Mouse (Mus musculus): Measurements from ENCODE around the gene Inhbe.

Inhbe gene

DNA sequence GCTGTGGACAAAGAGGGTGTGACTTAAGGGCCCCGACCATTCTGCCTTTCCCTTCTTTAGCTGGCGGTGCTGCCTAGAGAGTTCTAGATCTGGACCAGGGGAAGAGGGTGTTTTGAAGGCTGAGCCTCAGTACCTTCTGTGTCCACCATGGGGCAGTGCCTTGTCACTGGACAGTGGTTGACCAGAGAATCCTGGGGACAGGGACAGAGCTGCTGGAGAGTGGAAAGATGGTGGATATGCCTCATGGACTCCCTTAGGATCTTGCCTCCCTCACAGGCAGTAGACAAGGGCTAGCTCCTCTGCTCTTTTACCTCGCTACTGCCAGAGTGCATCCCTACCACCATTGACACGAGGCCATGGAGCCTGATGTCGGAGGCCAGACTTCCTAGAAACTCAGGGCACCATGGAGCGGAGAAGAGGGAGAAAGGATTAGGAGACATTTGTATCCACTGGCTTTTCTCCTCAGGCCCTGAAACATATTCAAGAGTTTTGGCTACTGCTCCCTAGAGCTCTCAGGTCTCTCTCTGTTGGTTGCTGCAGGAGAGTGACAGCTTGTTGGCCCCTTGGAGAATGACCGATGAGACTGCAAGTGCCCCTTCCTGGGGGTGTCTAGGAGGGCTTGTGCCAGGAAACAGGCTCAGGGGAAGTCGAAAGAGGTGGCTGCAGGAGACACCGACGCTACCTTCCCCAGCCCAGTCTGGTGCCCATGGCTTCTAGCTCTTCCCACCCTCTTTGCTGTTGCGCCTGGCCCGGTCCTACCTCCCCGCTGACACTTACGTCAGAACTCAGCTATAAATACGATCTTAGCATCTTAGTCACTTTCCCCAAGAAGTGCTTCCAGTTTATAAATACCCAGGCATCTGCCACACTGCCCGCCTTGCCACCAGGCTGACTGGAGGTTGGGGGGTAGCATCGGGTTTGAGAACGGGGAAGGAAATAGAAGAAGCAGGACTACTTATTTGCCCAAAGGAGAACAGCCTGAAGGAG is at the start of gene Inhbe:
TSS of gene Inhbe (minus strand) at position 503 of the 987 bp plus-strand sequence.
- peak; percentile 44 to 62 for DNase-seq (ENCODE audit: low spot score in 2 of 2)

- no peak for DNase-seq (ENCODE audit: low spot score in 2 of 2)
Observed at GRCm38 (mm10) chr10:127391774-127392173, 37.6 kb upstream of the Inhbe start.

DNA sequence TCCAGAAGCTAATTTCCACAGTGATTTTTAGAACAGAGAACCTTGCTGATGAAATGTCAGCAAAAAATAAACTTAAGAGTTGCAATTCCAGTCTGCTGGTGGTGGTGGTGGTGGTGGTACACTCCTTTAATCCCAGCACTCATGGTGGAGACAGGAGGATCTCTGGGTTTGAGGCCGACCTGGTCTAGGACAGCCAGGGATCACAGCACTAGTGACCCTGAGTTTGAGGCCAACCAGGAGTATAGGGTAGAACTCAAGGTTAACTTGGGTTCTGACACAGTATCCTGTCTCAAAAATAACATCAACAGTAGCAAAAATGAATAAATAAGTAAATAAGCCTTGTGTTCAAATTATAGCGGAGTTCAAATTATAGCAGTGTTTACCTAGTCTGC is 27.5 kb upstream of the Inhbe start:
- no peak for DNase-seq (ENCODE audit: low spot score in 2 of 2)

- DNase-seq (ENCODE audit: low spot score in 2 of 2) = peak in 1 of 2 experiments; percentile 14
Observed at GRCm38 (mm10) chr10:127380767-127381742, 26.8 kb upstream of the Inhbe start.

DNA sequence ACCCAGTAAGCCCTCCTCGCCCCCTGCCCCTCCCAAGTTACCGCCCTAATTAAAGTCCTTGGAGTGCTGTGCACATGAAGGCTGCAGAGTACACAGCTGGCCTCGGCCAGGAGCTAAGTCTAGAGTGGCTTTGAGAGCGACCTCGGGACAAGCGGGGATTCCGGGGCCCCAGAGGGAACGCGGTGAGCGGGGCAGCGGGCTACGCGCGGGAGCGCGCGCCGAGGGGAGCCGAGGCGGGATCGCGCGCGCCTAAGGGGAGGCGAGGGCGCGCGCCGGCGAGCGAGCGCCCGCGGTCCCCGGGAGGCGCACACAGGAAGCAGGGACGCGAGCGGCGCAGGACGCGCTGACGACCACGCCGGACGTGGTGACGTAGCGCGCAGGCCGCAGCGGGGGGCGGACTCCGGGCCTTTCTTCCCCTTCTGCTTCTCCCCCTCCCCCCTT is 26.1 kb upstream of the Inhbe start, which contains the start of gene R3hdm2:
TSS of gene R3hdm2 (plus strand) at position 77 of the 441 bp plus-strand sequence.
- DNase-seq (ENCODE audit: low spot score in 2 of 2) = peak; percentile 67 to 80

DNA sequence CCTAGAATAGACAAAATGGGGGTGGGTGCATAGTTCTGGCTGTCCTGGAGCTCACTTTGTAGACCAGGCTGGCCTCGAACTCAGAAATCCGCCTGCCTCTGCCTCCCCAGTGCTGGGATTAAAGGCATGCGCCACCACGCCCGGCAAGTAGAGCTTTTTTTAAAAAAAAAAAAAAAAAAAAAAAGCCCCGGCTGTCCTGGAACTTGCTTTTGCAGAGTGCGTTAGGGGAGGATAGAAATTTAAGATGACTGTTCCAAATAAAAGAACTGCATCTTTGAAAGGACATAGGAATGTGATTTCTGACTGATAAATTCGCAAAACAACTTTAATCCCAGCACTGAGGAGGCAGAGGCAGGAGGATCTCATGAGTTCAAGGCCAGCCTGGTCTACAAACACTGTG is 25.4 kb upstream of the Inhbe start:
- DNase-seq (ENCODE audit: low spot score in 2 of 2) = no peak

GRCm38 (mm10) chr10:127377700-127378099 is 23.5 kb upstream of the Inhbe start:
- DNase-seq (ENCODE audit: low spot score in 2 of 2) = no peak

DNA sequence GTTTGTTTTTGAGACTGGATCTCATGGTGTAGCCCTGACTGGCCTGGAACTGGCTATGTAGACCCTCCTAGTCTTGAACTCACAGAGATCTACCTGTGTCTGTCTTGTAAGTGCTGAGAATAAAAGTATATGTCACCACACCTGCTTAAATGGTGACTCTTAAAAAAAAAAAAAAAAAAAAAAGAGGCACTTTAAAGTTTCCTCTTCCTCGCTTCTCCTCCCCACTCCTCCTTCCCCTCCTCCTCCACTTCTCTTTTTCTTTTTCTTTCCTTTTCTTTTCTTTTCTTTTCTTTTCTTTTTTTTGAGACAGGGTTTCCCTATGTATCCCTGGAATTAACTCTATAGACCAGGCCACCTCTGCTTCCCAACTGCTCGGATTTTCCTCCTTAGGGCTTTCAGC is 16.8 kb upstream of the Inhbe start:
- no peak for DNase-seq (ENCODE audit: low spot score in 2 of 2)

GRCm38 (mm10) chr10:127369834-127370820 is 15.9 kb upstream of the Inhbe start, which contains the start of gene Inhbc:
Gene Inhbc (minus strand): TSS chr10:127370431.
- no peak for DNase-seq (ENCODE audit: low spot score in 2 of 2)

GRCm38 (mm10) chr10:127368273-127368672 is 14.1 kb upstream of the Inhbe start:
- DNase-seq (ENCODE audit: low spot score in 2 of 2) = no peak

GRCm38 (mm10) chr10:127367116-127367515 is 12.9 kb upstream of the Inhbe start:
- DNase-seq (ENCODE audit: low spot score in 2 of 2) = no peak

- no peak for DNase-seq (ENCODE audit: low spot score in 2 of 2)
Observed at GRCm38 (mm10) chr10:127360714-127361113, 6.5 kb upstream of the Inhbe start.

DNA sequence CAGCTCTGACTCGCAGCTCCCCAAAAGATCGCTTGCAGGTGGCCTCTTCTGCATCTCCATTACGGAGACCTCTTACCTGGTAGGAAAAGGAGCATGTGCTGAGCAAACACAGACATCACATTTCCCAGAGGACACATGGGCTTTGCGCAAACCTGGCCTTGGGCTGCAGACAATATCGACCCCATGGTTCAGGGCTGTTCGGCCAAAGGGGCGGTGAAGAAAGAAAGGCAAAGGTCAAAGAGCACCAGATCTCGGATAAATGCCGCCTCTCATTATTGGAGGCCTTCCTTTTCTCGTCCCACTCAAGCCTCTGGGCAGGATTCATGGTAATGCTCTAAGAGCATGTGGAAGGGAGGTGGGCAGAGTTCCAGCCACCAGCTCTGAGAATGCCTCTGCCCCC is 1.1 kb upstream of the Inhbe start:
- DNase-seq (ENCODE audit: low spot score in 2 of 2) = no peak

DNA sequence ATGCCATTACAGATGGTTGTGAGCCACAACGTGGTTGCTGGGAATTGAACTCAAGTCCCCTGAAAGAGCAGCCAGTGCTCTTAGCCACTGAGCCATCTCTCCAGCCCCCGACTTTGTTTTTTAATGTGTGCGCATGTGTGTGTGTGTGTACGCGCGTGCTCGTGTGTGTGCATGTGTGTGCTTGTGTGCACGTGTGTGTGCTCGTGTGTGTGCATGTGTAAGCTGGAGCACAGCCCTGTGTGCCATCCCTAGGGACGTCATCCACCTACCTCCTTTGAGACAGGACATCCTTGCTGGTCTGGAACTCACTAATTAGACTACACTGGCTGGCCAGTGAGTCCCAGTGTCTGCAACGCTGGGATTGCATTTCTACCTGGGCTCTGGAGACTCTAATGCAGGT is 1.4 kb downstream of the Inhbe start:
- DNase-seq (ENCODE audit: low spot score in 2 of 2) = no peak

- DNase-seq (ENCODE audit: low spot score in 2 of 2) = no peak
Observed at GRCm38 (mm10) chr10:127352187-127352586, 2.0 kb downstream of the Inhbe start.

- DNase-seq (ENCODE audit: low spot score in 2 of 2) = no peak
Observed at GRCm38 (mm10) chr10:127351719-127352118, 2.5 kb downstream of the Inhbe start.

DNA sequence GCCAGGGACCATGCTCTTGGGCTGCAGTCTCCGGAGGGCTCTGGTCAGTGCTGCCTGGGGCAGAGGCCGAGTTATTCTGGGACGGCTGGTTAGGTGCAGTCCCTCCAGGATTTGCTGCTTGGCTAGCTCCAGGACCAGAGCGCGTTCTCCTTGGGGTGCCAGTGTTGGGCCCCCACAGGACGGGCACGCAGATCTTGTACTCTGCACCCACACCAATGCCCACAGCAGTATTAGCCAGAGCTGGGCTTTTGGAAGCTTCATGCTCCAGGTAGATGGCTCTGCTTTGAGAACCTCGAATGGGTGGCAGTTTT is 3.0 kb downstream of the Inhbe start:
- no peak for DNase-seq (ENCODE audit: low spot score in 2 of 2)

GRCm38 (mm10) chr10:127350594-127351284 is 3.5 kb downstream of the Inhbe start:
- peak in 1 of 2 experiments; percentile 70 for DNase-seq (ENCODE audit: low spot score in 2 of 2)

DNA sequence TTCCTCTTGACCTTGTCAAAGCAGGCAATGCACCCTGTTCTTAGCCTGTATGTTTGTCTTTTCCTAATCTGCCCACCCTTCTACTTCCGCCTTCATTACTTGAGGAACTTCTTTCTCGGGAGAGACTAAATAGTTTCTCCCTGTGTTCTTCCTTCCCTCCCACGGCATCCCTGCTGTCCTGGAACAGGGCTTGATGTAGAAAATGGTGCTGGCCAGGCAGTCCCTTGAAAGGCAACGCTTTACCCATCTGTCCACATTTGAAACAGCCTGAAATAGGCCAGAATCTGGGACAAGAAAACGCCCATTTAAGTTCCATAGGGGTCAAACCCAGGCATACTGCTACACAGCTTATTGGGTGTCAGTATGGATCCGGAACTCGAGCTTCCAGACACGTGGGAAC is 4.4 kb downstream of the Inhbe start:
- DNase-seq (ENCODE audit: low spot score in 2 of 2) = no peak

- no peak for DNase-seq (ENCODE audit: low spot score in 2 of 2)
Observed at GRCm38 (mm10) chr10:127348957-127349356, 5.3 kb downstream of the Inhbe start.
